Mouse (Mus musculus): Measurements from ENCODE around the gene Atg14. TPM values are rescaled to one million over a fixed set of nuclear protein-coding genes. Genes with fewer than 3 reads are reported as not detected.

Gene Atg14
- polyA plus RNA-seq, 1 experiment = 3.3 TPM

GRCm38 (mm10) chr14:47560714-47561113 lies 9.7 kb downstream of the Atg14 start:
- H3K79me3 ChIP-seq (ENCODE audit: low read depth) = no peaks in the 10 kb centered on the region
- no peaks in the 10 kb centered on the region for H3K79me2 ChIP-seq (ENCODE audit: control insufficient read depth, insufficient read depth)
- H3K36me3 ChIP-seq (ENCODE audit: control insufficient read depth, insufficient read depth) = peaks cover 7% of the 10 kb centered on the region
- H3K4me3 ChIP-seq (ENCODE audit: insufficient read depth, poor library complexity, severe bottlenecking) = no peak overlapping the region
- TF ChIP-seq FOSL1 (IDR thresholded peaks at IDR 0.05; ENCODE audit: insufficient read depth, low read length, poor library complexity, severe bottlenecking) (no peak), CEBPB (IDR thresholded peaks at IDR 0.05; ENCODE audit: low read depth) (no peak), CTCF (IDR thresholded peaks at IDR 0.05; ENCODE audit: control insufficient read depth, insufficient read depth, insufficient read length) (no peak), MYOG (IDR thresholded peaks at IDR 0.05; ENCODE audit: control insufficient read depth, extremely low read depth, insufficient read length) (no peak), MAX (IDR thresholded peaks at IDR 0.05) (no peak), MYOD1 (IDR thresholded peaks at IDR 0.05; ENCODE audit: control insufficient read depth, insufficient read length, low read depth) (no peak), USF1 (IDR thresholded peaks at IDR 0.05; ENCODE audit: low read depth) (no peak)
- H3ac ChIP-seq (ENCODE audit: control insufficient read depth, insufficient read length, low read depth) = no peak overlapping the region
- H3K27me3 ChIP-seq (ENCODE audit: control insufficient read depth, insufficient read depth, insufficient read length) = no peaks in the 10 kb centered on the region

GRCm38 (mm10) chr14:47555225-47555624 lies 15.2 kb downstream of the Atg14 start:
- no peak overlapping the region for H3K4me3 ChIP-seq (ENCODE audit: insufficient read depth, poor library complexity, severe bottlenecking)
- H3K27me3 ChIP-seq (ENCODE audit: control insufficient read depth, insufficient read depth, insufficient read length) = no peaks in the 10 kb centered on the region
- TF ChIP-seq MAX (IDR thresholded peaks at IDR 0.05) (no peak), CTCF (IDR thresholded peaks at IDR 0.05; ENCODE audit: control insufficient read depth, insufficient read depth, insufficient read length) (no peak), CEBPB (IDR thresholded peaks at IDR 0.05; ENCODE audit: low read depth) (no peak), USF1 (IDR thresholded peaks at IDR 0.05; ENCODE audit: low read depth) (no peak), FOSL1 (IDR thresholded peaks at IDR 0.05; ENCODE audit: insufficient read depth, low read length, poor library complexity, severe bottlenecking) (no peak), MYOG (IDR thresholded peaks at IDR 0.05; ENCODE audit: control insufficient read depth, extremely low read depth, insufficient read length) (no peak), MYOD1 (IDR thresholded peaks at IDR 0.05; ENCODE audit: control insufficient read depth, insufficient read length, low read depth) (no peak)
- H3K36me3 ChIP-seq (ENCODE audit: control insufficient read depth, insufficient read depth) = peaks cover 14% of the 10 kb centered on the region
- no peaks in the 10 kb centered on the region for H3K79me2 ChIP-seq (ENCODE audit: control insufficient read depth, insufficient read depth)
- no peak overlapping the region for H3ac ChIP-seq (ENCODE audit: control insufficient read depth, insufficient read length, low read depth)
- no peaks in the 10 kb centered on the region for H3K79me3 ChIP-seq (ENCODE audit: low read depth)

- Histone ChIP-seq H3K79me3 (ENCODE audit: low read depth) (no peaks in the 10 kb centered on the region), H3ac (ENCODE audit: control insufficient read depth, insufficient read length, low read depth) (no peak overlapping the region), H3K79me2 (ENCODE audit: control insufficient read depth, insufficient read depth) (no peaks in the 10 kb centered on the region), H3K4me3 (ENCODE audit: insufficient read depth, poor library complexity, severe bottlenecking) (no peak overlapping the region), H3K36me3 (ENCODE audit: control insufficient read depth, insufficient read depth) (peaks cover 14% of the 10 kb centered on the region), H3K27me3 (ENCODE audit: control insufficient read depth, insufficient read depth, insufficient read length) (no peaks in the 10 kb centered on the region)
- TF ChIP-seq CTCF (IDR thresholded peaks at IDR 0.05; ENCODE audit: control insufficient read depth, insufficient read depth, insufficient read length) (no peak), MAX (IDR thresholded peaks at IDR 0.05) (no peak), MYOG (IDR thresholded peaks at IDR 0.05; ENCODE audit: control insufficient read depth, extremely low read depth, insufficient read length) (no peak), MYOD1 (IDR thresholded peaks at IDR 0.05; ENCODE audit: control insufficient read depth, insufficient read length, low read depth) (no peak), USF1 (IDR thresholded peaks at IDR 0.05; ENCODE audit: low read depth) (no peak), CEBPB (IDR thresholded peaks at IDR 0.05; ENCODE audit: low read depth) (no peak), FOSL1 (IDR thresholded peaks at IDR 0.05; ENCODE audit: insufficient read depth, low read length, poor library complexity, severe bottlenecking) (no peak)
These were observed 16.2 kb downstream of the Atg14 start for GRCm38 (mm10) chr14:47554236-47554635.

- no peaks in the 10 kb centered on the region for H3K79me2 ChIP-seq (ENCODE audit: control insufficient read depth, insufficient read depth)
- H3K36me3 ChIP-seq (ENCODE audit: control insufficient read depth, insufficient read depth) = peaks cover 18% of the 10 kb centered on the region
- no peak overlapping the region for H3K4me3 ChIP-seq (ENCODE audit: insufficient read depth, poor library complexity, severe bottlenecking)
- no peaks in the 10 kb centered on the region for H3K27me3 ChIP-seq (ENCODE audit: control insufficient read depth, insufficient read depth, insufficient read length)
- H3ac ChIP-seq (ENCODE audit: control insufficient read depth, insufficient read length, low read depth) = no peak overlapping the region
- no peak for TF ChIP-seq MAX (IDR thresholded peaks at IDR 0.05)
- TF ChIP-seq FOSL1 (IDR thresholded peaks at IDR 0.05; ENCODE audit: insufficient read depth, low read length, poor library complexity, severe bottlenecking) = no peak
- TF ChIP-seq MYOD1 (IDR thresholded peaks at IDR 0.05; ENCODE audit: control insufficient read depth, insufficient read length, low read depth) = no peak
- TF ChIP-seq CEBPB (IDR thresholded peaks at IDR 0.05; ENCODE audit: low read depth) = no peak
- TF ChIP-seq MYOG (IDR thresholded peaks at IDR 0.05; ENCODE audit: control insufficient read depth, extremely low read depth, insufficient read length) = no peak
- no peak for TF ChIP-seq CTCF (IDR thresholded peaks at IDR 0.05; ENCODE audit: control insufficient read depth, insufficient read depth, insufficient read length)
- TF ChIP-seq USF1 (IDR thresholded peaks at IDR 0.05; ENCODE audit: low read depth) = no peak
- no peaks in the 10 kb centered on the region for H3K79me3 ChIP-seq (ENCODE audit: low read depth)
These were observed 17.1 kb downstream of the Atg14 start for GRCm38 (mm10) chr14:47553380-47553779.

GRCm38 (mm10) chr14:47551668-47552067 lies 18.8 kb downstream of the Atg14 start:
- Histone ChIP-seq H3ac (ENCODE audit: control insufficient read depth, insufficient read length, low read depth) (no peak overlapping the region), H3K4me3 (ENCODE audit: insufficient read depth, poor library complexity, severe bottlenecking) (no peak overlapping the region), H3K36me3 (ENCODE audit: control insufficient read depth, insufficient read depth) (peaks cover 27% of the 10 kb centered on the region), H3K27me3 (ENCODE audit: control insufficient read depth, insufficient read depth, insufficient read length) (no peaks in the 10 kb centered on the region), H3K79me3 (ENCODE audit: low read depth) (no peaks in the 10 kb centered on the region), H3K79me2 (ENCODE audit: control insufficient read depth, insufficient read depth) (no peaks in the 10 kb centered on the region)
- TF ChIP-seq MYOG (IDR thresholded peaks at IDR 0.05; ENCODE audit: control insufficient read depth, extremely low read depth, insufficient read length) (no peak), MYOD1 (IDR thresholded peaks at IDR 0.05; ENCODE audit: control insufficient read depth, insufficient read length, low read depth) (no peak), CTCF (IDR thresholded peaks at IDR 0.05; ENCODE audit: control insufficient read depth, insufficient read depth, insufficient read length) (no peak), CEBPB (IDR thresholded peaks at IDR 0.05; ENCODE audit: low read depth) (no peak), MAX (IDR thresholded peaks at IDR 0.05) (no peak), FOSL1 (IDR thresholded peaks at IDR 0.05; ENCODE audit: insufficient read depth, low read length, poor library complexity, severe bottlenecking) (no peak), USF1 (IDR thresholded peaks at IDR 0.05; ENCODE audit: low read depth) (no peak)

GRCm38 (mm10) chr14:47544877-47545276 lies 25.6 kb downstream of the Atg14 start:
- H3K36me3 ChIP-seq (ENCODE audit: control insufficient read depth, insufficient read depth) = peaks cover 13% of the 10 kb centered on the region

More at GRCm38 (mm10) chr14:47544877-47545276, 25.6 kb downstream of the Atg14 start:
- H3K27me3 ChIP-seq (ENCODE audit: control insufficient read depth, insufficient read depth, insufficient read length) = no peaks in the 10 kb centered on the region
- H3K79me3 ChIP-seq (ENCODE audit: low read depth) = no peaks in the 10 kb centered on the region
- no peaks in the 10 kb centered on the region for H3K79me2 ChIP-seq (ENCODE audit: control insufficient read depth, insufficient read depth)
- TF ChIP-seq USF1 (IDR thresholded peaks at IDR 0.05; ENCODE audit: low read depth) = no peak
- no peak for TF ChIP-seq CTCF (IDR thresholded peaks at IDR 0.05; ENCODE audit: control insufficient read depth, insufficient read depth, insufficient read length)
- no peak for TF ChIP-seq MYOD1 (IDR thresholded peaks at IDR 0.05; ENCODE audit: control insufficient read depth, insufficient read length, low read depth)
- TF ChIP-seq MAX (IDR thresholded peaks at IDR 0.05) = no peak
- TF ChIP-seq CEBPB (IDR thresholded peaks at IDR 0.05; ENCODE audit: low read depth) = no peak
- no peak for TF ChIP-seq MYOG (IDR thresholded peaks at IDR 0.05; ENCODE audit: control insufficient read depth, extremely low read depth, insufficient read length)
- no peak for TF ChIP-seq FOSL1 (IDR thresholded peaks at IDR 0.05; ENCODE audit: insufficient read depth, low read length, poor library complexity, severe bottlenecking)
- H3ac ChIP-seq (ENCODE audit: control insufficient read depth, insufficient read length, low read depth) = no peak overlapping the region
- no peak overlapping the region for H3K4me3 ChIP-seq (ENCODE audit: insufficient read depth, poor library complexity, severe bottlenecking)
